Mouse (Mus musculus) gonadal fat pad, adult 2 months (tissue): ENCODE results near the gene Ttc26. TPM values are rescaled to one million over a fixed set of nuclear protein-coding genes. Genes with fewer than 3 reads are reported as not detected.

Experiments
- DNase-seq: peaks from one replicate; pipeline ENCODE4 v3.0.0-alpha.2; 2012; ENCODE audit warnings: low read depth
- polyA plus RNA-seq: library from polyadenylated mRNA; depleted of rRNA; stranded (reverse); fragments of >200 nt; gene quantifications from 2 replicates; pipeline ENCODE4 v1.2.3, GENCODE M21; 2012; rRNA removed

Gene Ttc26
- polyA plus RNA-seq: 1.3 and 1.5 TPM in 2 replicates

- DNase-seq: peak; percentile 37
Observed at GRCm38 (mm10) chr6:38381129-38381771, at the start of gene Ttc26. Ttc26 (plus strand) TSS chr6:38381469.

- no peak for DNase-seq
Observed at GRCm38 (mm10) chr6:38335264-38335663, 46.0 kb upstream of the Ttc26 start.

- no peak for DNase-seq
Observed at GRCm38 (mm10) chr6:38337166-38337705, 44.0 kb upstream of the Ttc26 start.

- DNase-seq: peak; percentile 46
Observed at GRCm38 (mm10) chr6:38337951-38338350, 43.3 kb upstream of the Ttc26 start.

- no peak for DNase-seq
Observed at GRCm38 (mm10) chr6:38339078-38339477, 42.2 kb upstream of the Ttc26 start.

GRCm38 (mm10) chr6:38341751-38342665 lies 39.3 kb upstream of the Ttc26 start:
- no peak for DNase-seq

GRCm38 (mm10) chr6:38342666-38342992 lies 38.6 kb upstream of the Ttc26 start:
- no peak for DNase-seq

- DNase-seq: no peak
Observed at GRCm38 (mm10) chr6:38343581-38343980, 37.7 kb upstream of the Ttc26 start.

GRCm38 (mm10) chr6:38344006-38344670 lies 37.1 kb upstream of the Ttc26 start:
- DNase-seq: no peak

GRCm38 (mm10) chr6:38345796-38346195 lies 35.5 kb upstream of the Ttc26 start:
- no peak for DNase-seq

GRCm38 (mm10) chr6:38347875-38348274 lies 33.4 kb upstream of the Ttc26 start:
- no peak for DNase-seq

- no peak for DNase-seq
Observed at GRCm38 (mm10) chr6:38348811-38349453, 32.3 kb upstream of the Ttc26 start.

GRCm38 (mm10) chr6:38349806-38350205 lies 31.5 kb upstream of the Ttc26 start:
- no peak for DNase-seq

GRCm38 (mm10) chr6:38351930-38352329 lies 29.3 kb upstream of the Ttc26 start:
- no peak for DNase-seq

GRCm38 (mm10) chr6:38352451-38352850 lies 28.8 kb upstream of the Ttc26 start:
- no peak for DNase-seq

GRCm38 (mm10) chr6:38353181-38353580 lies 28.1 kb upstream of the Ttc26 start:
- no peak for DNase-seq

GRCm38 (mm10) chr6:38353811-38354722 lies 27.2 kb upstream of the Ttc26 start, which contains the start of gene Zc3hav1:
Zc3hav1 (minus strand) TSS chr6:38354603.
- no peak for DNase-seq

GRCm38 (mm10) chr6:38354723-38355353 lies 26.4 kb upstream of the Ttc26 start:
- no peak for DNase-seq

- DNase-seq: no peak
Observed at GRCm38 (mm10) chr6:38355354-38355823, 25.9 kb upstream of the Ttc26 start.

GRCm38 (mm10) chr6:38355862-38356261 lies 25.4 kb upstream of the Ttc26 start:
- DNase-seq: no peak
